Mouse (Mus musculus) MEL (cell line): ENCODE data around the gene Ankrd34a. TPM values are rescaled to one million over a fixed set of nuclear protein-coding genes. Genes with fewer than 3 reads are reported as not detected.

Experiments used
- DNase-seq: peaks from one replicate; pipeline ENCODE4 v3.0.0; 2011; ENCODE audit warnings: low read depth, low spot score
- H3K27ac ChIP-seq: 2 replicates; pipeline ENCODE4 v1.5.1; 2012; ENCODE audit warnings: low read depth, mild to moderate bottlenecking, control low read depth, low read length, moderate library complexity; ENCODE audit not compliant: control insufficient read depth
- H3K27me3 ChIP-seq, 2 experiments: fragments of 150-350 bp in 1 of 2; sonication (generic) in 1 of 2; 2 replicates each; pipeline ENCODE4 v1.6.1; 2012; ENCODE audit warnings: low read length in 2 of 2, mild to moderate bottlenecking in 2 of 2, improper control_type of control experiment in 1 of 2, moderate library complexity in 1 of 2; ENCODE audit not compliant: insufficient read depth in 2 of 2, control insufficient read depth in 1 of 2
- H3K36me3 ChIP-seq, 2 experiments: 2 replicates each; pipeline ENCODE4 v1.6.1; 2012 to 2014; ENCODE audit warnings: low read length in 2 of 2, improper control_type of control experiment in 1 of 2, inconsistent platforms in 1 of 2, mild to moderate bottlenecking in 1 of 2; ENCODE audit not compliant: insufficient read depth in 2 of 2, control insufficient read depth in 1 of 2
- H3K4me1 ChIP-seq, 2 experiments: fragments of 150-350 bp in 1 of 2; sonication (generic) in 1 of 2; 2 replicates each; pipeline ENCODE4 v1.6.1; 2012; ENCODE audit warnings: low read length in 2 of 2, improper control_type of control experiment in 1 of 2, mild to moderate bottlenecking in 1 of 2; ENCODE audit not compliant: insufficient read depth in 2 of 2, control insufficient read depth in 1 of 2
- H3K4me3 ChIP-seq, 2 experiments: fragments of 150-350 bp in 1 of 2; sonication (generic) in 1 of 2; 2 replicates each; pipeline ENCODE4 v1.5.1; 2012; ENCODE audit warnings: low read depth in 2 of 2, low read length in 2 of 2, mild to moderate bottlenecking in 2 of 2, moderate library complexity in 2 of 2, control low read depth in 1 of 2, improper control_type of control experiment in 1 of 2; ENCODE audit not compliant: control insufficient read depth in 1 of 2, insufficient read depth in 1 of 2
- H3K79me2 ChIP-seq: 2 replicates; pipeline ENCODE4 v1.6.1; 2012; ENCODE audit warnings: mild to moderate bottlenecking, low read length, moderate library complexity; ENCODE audit not compliant: control insufficient read depth, poor library complexity, insufficient read depth
- H3K9ac ChIP-seq: 2 replicates; pipeline ENCODE4 v1.6.1; 2012; ENCODE audit warnings: low read depth, mild to moderate bottlenecking, control low read depth, low read length, moderate library complexity; ENCODE audit not compliant: control insufficient read depth, poor library complexity, severe bottlenecking
- H3K9me3 ChIP-seq: fragments of 150-350 bp; sonication (generic); replicated peaks from 2 replicates; pipeline ENCODE4 v1.6.1; 2012; ENCODE audit warnings: mild to moderate bottlenecking, low read length, improper control_type of control experiment, moderate library complexity; ENCODE audit not compliant: insufficient read depth
- CHD2 ChIP-seq: IDR thresholded peaks from 2 replicates; pipeline ENCODE4 v1.6.1; 2011; ENCODE audit warnings: low read length, improper control_type of control experiment
- GABPA ChIP-seq: IDR thresholded peaks from 2 replicates; pipeline ENCODE4 v1.6.1; 2012; ENCODE audit warnings: low read depth, mild to moderate bottlenecking, inconsistent platforms, low read length, improper control_type of control experiment, moderate library complexity
- JUND ChIP-seq: IDR thresholded peaks from 2 replicates; pipeline ENCODE4 v1.6.1; 2011; ENCODE audit warnings: low read depth, mild to moderate bottlenecking, improper control_type of control experiment, low read length
- KAT2A ChIP-seq: conservative IDR thresholded peaks from 2 replicates; pipeline ENCODE4 v1.6.1; 2012; ENCODE audit warnings: low read depth, low read length, improper control_type of control experiment, inconsistent platforms
- MAX ChIP-seq: IDR thresholded peaks from 2 replicates; pipeline ENCODE4 v1.6.1; 2011; ENCODE audit warnings: low read length, improper control_type of control experiment
- MYB ChIP-seq: IDR thresholded peaks from 2 replicates; pipeline ENCODE4 v1.6.1; 2011; ENCODE audit warnings: mild to moderate bottlenecking, low read depth, low read length, improper control_type of control experiment
- NRF1 ChIP-seq: IDR thresholded peaks from 2 replicates; pipeline ENCODE4 v1.6.1; 2014; ENCODE audit warnings: low read depth, mild to moderate bottlenecking, inconsistent platforms, low read length, improper control_type of control experiment, moderate library complexity; ENCODE audit not compliant: poor library complexity, insufficient read depth, severe bottlenecking
- POLR2A ChIP-seq, 2 experiments: IDR thresholded peaks; 2 replicates each; pipeline ENCODE4 v1.6.1; 2011 to 2012; ENCODE audit warnings: low read length in 2 of 2, mild to moderate bottlenecking in 2 of 2, control low read depth in 1 of 2, improper control_type of control experiment in 1 of 2, low read depth in 1 of 2, moderate library complexity in 1 of 2; ENCODE audit not compliant: control insufficient read depth in 1 of 2, insufficient read depth in 1 of 2, poor library complexity in 1 of 2
- RCOR1 ChIP-seq: IDR thresholded peaks from 2 replicates; pipeline ENCODE4 v1.6.1; 2012; ENCODE audit warnings: low read depth, mild to moderate bottlenecking, inconsistent platforms, low read length, improper control_type of control experiment
- SIN3A ChIP-seq: IDR thresholded peaks from 2 replicates; pipeline ENCODE4 v1.6.1; 2012; ENCODE audit warnings: low read length, improper control_type of control experiment, inconsistent platforms
- SMC3 ChIP-seq: IDR thresholded peaks from 2 replicates; pipeline ENCODE4 v1.6.1; 2011; ENCODE audit warnings: low read depth, low read length, improper control_type of control experiment
- TAL1 ChIP-seq: IDR thresholded peaks from 2 replicates; pipeline ENCODE4 v1.6.1; 2012; ENCODE audit warnings: mild to moderate bottlenecking, inconsistent platforms, low read length, moderate library complexity, mixed read lengths
- USF2 ChIP-seq, 2 experiments: IDR thresholded peaks; 2 replicates each; pipeline ENCODE4 v1.6.1; 2011 to 2012; ENCODE audit warnings: improper control_type of control experiment in 2 of 2, low read length in 2 of 2, borderline replicate concordance in 1 of 2, inconsistent platforms in 1 of 2, low read depth in 1 of 2, mild to moderate bottlenecking in 1 of 2; ENCODE audit not compliant: insufficient read depth in 1 of 2
- ZKSCAN1 ChIP-seq: IDR thresholded peaks from 2 replicates; pipeline ENCODE4 v1.6.1; 2012; ENCODE audit warnings: low read depth, mild to moderate bottlenecking, inconsistent platforms, low read length, improper control_type of control experiment, moderate library complexity
- polyA plus RNA-seq, 2 experiments: library from polyadenylated mRNA; stranded (reverse) in 1 of 2; unstranded in 1 of 2; fragments of >175 nt in 1 of 2; fragments of >200 nt in 1 of 2; gene quantifications; 2 replicates each; pipeline versions ENCODE4 v1.2.1 to v1.2.4; 2012; ENCODE audit warnings: low replicate concordance in 2 of 2, low read depth in 1 of 2; ENCODE audit not compliant: insufficient read length in 2 of 2, insufficient read depth in 1 of 2, missing spikeins in 1 of 2
- total RNA-seq: library from RNA; depleted of rRNA; stranded (reverse); fragments of 300-350 nt; gene quantifications from 2 replicates; pipeline ENCODE4 v1.2.3, GENCODE M21; 2012

Gene Ankrd34a
- total and polyA plus RNA-seq, 3 experiments: 0.15 to 0.78 TPM; not detected in 1

DNA sequence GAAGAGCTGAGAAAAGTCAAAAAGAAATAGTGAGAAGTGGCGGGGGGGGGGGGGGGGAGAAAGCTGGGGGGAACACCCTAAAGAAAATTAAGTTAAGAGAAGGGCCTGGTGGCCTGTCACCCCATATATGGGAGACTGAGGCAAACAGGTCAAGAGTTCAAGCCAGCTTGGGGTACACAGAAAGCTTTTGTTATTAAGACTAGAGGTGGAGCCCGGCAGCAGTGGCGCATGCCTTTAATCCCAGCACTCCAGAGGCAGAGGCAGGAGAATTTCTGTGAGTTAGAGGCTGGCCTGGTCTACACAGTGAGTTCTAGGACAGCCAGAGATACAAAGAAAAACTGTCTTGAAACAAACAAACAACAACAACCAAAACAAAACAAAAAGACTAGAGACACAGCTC lies 31.3 kb upstream of the Ankrd34a start:
- Histone ChIP-seq H3K36me3 (peaks cover 6 to 33% of the 10 kb centered on the region in 2 experiments; a peak in 3 of 4 replicates), H3K27ac (peak overlapping the region; percentile 89)

DNA sequence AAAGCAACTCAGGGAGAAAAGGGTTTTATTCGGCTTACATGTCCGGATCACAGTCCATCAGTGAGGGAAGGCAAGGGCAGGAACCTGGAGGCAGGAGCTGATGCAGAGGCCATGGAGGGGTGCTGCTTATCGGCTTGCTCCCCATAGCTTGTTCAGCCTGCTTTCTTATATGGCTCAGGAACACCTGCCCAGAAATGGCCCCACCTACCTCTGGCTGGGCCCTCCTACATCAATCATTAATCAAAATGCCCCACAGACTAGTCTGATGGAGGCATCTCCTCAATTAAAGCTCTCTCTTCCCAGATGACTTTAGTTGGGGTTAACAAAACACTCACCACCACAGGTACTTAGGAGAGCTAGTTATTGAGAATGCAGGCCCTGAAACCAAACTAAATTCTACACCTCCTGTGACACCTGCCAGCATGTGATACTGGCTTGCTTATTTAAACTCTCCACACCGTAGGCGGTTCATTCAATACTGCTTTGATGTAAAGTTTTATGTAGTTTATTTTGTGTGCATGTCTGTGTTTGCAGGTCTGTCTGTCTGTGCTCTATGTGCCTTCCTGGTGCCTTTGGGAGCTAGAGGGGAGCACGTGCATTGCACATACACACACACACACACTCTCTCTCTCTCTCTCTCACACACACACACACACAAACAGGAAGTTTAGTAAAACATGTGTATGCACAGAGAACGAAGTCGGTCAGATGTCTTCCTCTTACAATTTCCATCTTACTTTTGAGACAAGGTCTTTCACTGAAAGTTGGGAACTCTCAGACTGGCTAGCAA lies 29.6 kb upstream of the Ankrd34a start:
- peaks cover 20 to 34% of the 10 kb centered on the region in 2 experiments for H3K4me1 ChIP-seq
- DNase-seq: no peak
- no peaks in the 10 kb centered on the region for H3K9me3 ChIP-seq
- H3K27ac ChIP-seq: no peak overlapping the region
- peaks cover 0 to 24% of the 10 kb centered on the region in 2 experiments; a peak in 2 of 4 replicates for H3K36me3 ChIP-seq
- H3K4me3 ChIP-seq: no peak overlapping the region
- H3K27me3 ChIP-seq: no peaks in the 10 kb centered on the region
- TF ChIP-seq CHD2 (no peak), POLR2A (IDR thresholded peaks at IDR 0.05; ENCODE audit: control insufficient read depth in 1 of 2, insufficient read depth in 1 of 2, low read depth in 1 of 2, low read length in 2 of 2, poor library complexity in 1 of 2) (no peak), MAX (no peak), ZKSCAN1 (no peak), USF2 (IDR thresholded peaks at IDR 0.05; ENCODE audit: borderline replicate concordance in 1 of 2, insufficient read depth in 1 of 2, low read depth in 1 of 2, low read length in 2 of 2) (no peak), MYB (no peak), NRF1 (no peak), SIN3A (no peak), GABPA (no peak), SMC3 (no peak), RCOR1 (no peak)
- H3K79me2 ChIP-seq: peaks cover 2% of the 10 kb centered on the region; the same call in 1 of the 2 replicates
- no peak overlapping the region for H3K9ac ChIP-seq

More for the DNA sequence above, 31.3 kb upstream of the Ankrd34a start:
- TF ChIP-seq NRF1 (no peak), SIN3A (no peak), TAL1 (no peak), KAT2A (no peak), JUND (no peak)
- TF ChIP-seq, all 39 proteins: peak for 0
- Histone ChIP-seq H3K9ac (peak overlapping the region; percentile 65), H3K4me3 (peak overlapping the region in 1 of 2 experiments; percentile 59; a peak in 3 of 4 replicates), H3K79me2 (peaks cover 17% of the 10 kb centered on the region), H3K9me3 (no peaks in the 10 kb centered on the region), H3K27me3 (no peaks in the 10 kb centered on the region), H3K4me1 (peaks cover 14 to 38% of the 10 kb centered on the region in 2 experiments)
- DNase-seq: no peak
